Mouse (Mus musculus): ENCODE results near the gene Utf1. TPM values are rescaled to one million over a fixed set of nuclear protein-coding genes. Genes with fewer than 3 reads are reported as not detected.

The Utf1 gene
- 1.3 and 1.9 TPM in 2 replicates for polyA plus RNA-seq (2012; rRNA removed)

GRCm38 (mm10) chr7:139943674-139944281, at the start of gene Utf1:
Utf1 (plus strand) TSS chr7:139943789.

GRCm38 (mm10) chr7:139894655-139895557, 48.7 kb upstream of the Utf1 start, which contains the start of gene Kndc1:
Kndc1 (plus strand) TSS chr7:139894696.

GRCm38 (mm10) chr7:139978278-139978892, 34.8 kb downstream of the Utf1 start, which contains the start of gene 6430531B16Rik:
6430531B16Rik (minus strand) TSS chr7:139978755.

GRCm38 (mm10) chr7:139992406-139992805, 48.8 kb downstream of the Utf1 start, which contains the start of gene Adam8:
Adam8 (minus strand) TSS chr7:139992562.

Other genes with a start within 250 kb of the Utf1 start
- gene Adgra1, start 109.6 kb upstream of the Utf1 start, polyA plus RNA-seq (2012; rRNA removed): 1.2 and 1.9 TPM in 2 replicates
- gene Kndc1, start 49.1 kb upstream of the Utf1 start, polyA plus RNA-seq (2012; rRNA removed): 4.9 and 5.7 TPM in 2 replicates
- gene 6430531B16Rik, start 35.0 kb downstream of the Utf1 start, polyA plus RNA-seq (2012; rRNA removed): 5.4 and 5.9 TPM in 2 replicates
- gene Adam8, start 48.8 kb downstream of the Utf1 start, polyA plus RNA-seq (2012; rRNA removed): 64.5 and 90.2 TPM in 2 replicates
- gene Zfp511, start 92.6 kb downstream of the Utf1 start, polyA plus RNA-seq (2012; rRNA removed): 66.3 and 117 TPM in 2 replicates
- gene Tubgcp2, start 92.9 kb downstream of the Utf1 start, polyA plus RNA-seq (2012; rRNA removed): 36.3 and 43.5 TPM in 2 replicates
- 1.1 and 1.6 TPM in 2 replicates for gene Msx3, start 105.3 kb downstream of the Utf1 start, polyA plus RNA-seq (2012; rRNA removed)
- 41.3 and 47.0 TPM in 2 replicates for gene Caly, start 138.8 kb downstream of the Utf1 start, polyA plus RNA-seq (2012; rRNA removed)
- gene Prap1, start 149.6 kb downstream of the Utf1 start, polyA plus RNA-seq (2012; rRNA removed): 26.7 and 333 TPM in 2 replicates
- 71.6 and 73.8 TPM in 2 replicates for gene Fuom, start 158.7 kb downstream of the Utf1 start, polyA plus RNA-seq (2012; rRNA removed)
- gene Paox, start 172.0 kb downstream of the Utf1 start, polyA plus RNA-seq (2012; rRNA removed): 14.5 and 23.8 TPM in 2 replicates
- gene Echs1, start 172.7 kb downstream of the Utf1 start, polyA plus RNA-seq (2012; rRNA removed): 113 and 126 TPM in 2 replicates
- 24.4 and 25.1 TPM in 2 replicates for gene Mtg1, start 193.8 kb downstream of the Utf1 start, polyA plus RNA-seq (2012; rRNA removed)
- gene Sprn, start 211.1 kb downstream of the Utf1 start, polyA plus RNA-seq (2012; rRNA removed): 2.7 and 2.9 TPM in 2 replicates
- gene Olfr522, start 221.0 kb downstream of the Utf1 start, polyA plus RNA-seq (2012; rRNA removed): not detected in 2 replicates
- not detected in 2 replicates for gene Olfr523, start 229.4 kb downstream of the Utf1 start, polyA plus RNA-seq (2012; rRNA removed)